Mouse (Mus musculus) testis, adult 2 months (tissue): ENCODE results near the gene Atp6v1g2. TPM values are rescaled to one million over a fixed set of nuclear protein-coding genes. Genes with fewer than 3 reads are reported as not detected.

Experiments used
- H3K27ac ChIP-seq: fragments of 200-500 bp; 2 replicates; pipeline ENCODE4 v1.5.1; 2012; ENCODE audit warnings: low read depth, low read length; ENCODE audit not compliant: control insufficient read depth, insufficient read depth
- H3K27me3 ChIP-seq: fragments of 200-500 bp; 2 replicates; pipeline ENCODE4 v1.6.1; 2012; ENCODE audit warnings: mild to moderate bottlenecking, low read length, moderate library complexity; ENCODE audit not compliant: control insufficient read depth, insufficient read depth
- H3K36me3 ChIP-seq: fragments of 200-500 bp; 2 replicates; pipeline ENCODE4 v1.6.1; 2012; ENCODE audit warnings: mild to moderate bottlenecking, low read length; ENCODE audit not compliant: control insufficient read depth, insufficient read depth
- H3K4me1 ChIP-seq: fragments of 200-500 bp; 2 replicates; pipeline ENCODE4 v1.6.1; 2012; ENCODE audit warnings: low read length; ENCODE audit not compliant: control insufficient read depth, insufficient read depth
- H3K4me3 ChIP-seq: fragments of 200-500 bp; 2 replicates; pipeline ENCODE4 v1.5.1; 2012; ENCODE audit warnings: low read depth, mild to moderate bottlenecking, low read length, moderate library complexity, mixed read lengths; ENCODE audit not compliant: control insufficient read depth
- CTCF ChIP-seq: fragments of 200-500 bp; IDR thresholded peaks from 2 replicates; pipeline ENCODE4 v1.5.1; 2012; ENCODE audit warnings: low read depth, mild to moderate bottlenecking, inconsistent platforms, low read length, moderate library complexity; ENCODE audit not compliant: control insufficient read depth, insufficient read depth, insufficient replicate concordance
- POLR2A ChIP-seq: fragments of 200-500 bp; IDR thresholded peaks from 2 replicates; pipeline ENCODE4 v1.6.1; 2012; ENCODE audit warnings: low read depth, mild to moderate bottlenecking, inconsistent platforms, low read length, moderate library complexity; ENCODE audit not compliant: control insufficient read depth
- polyA plus RNA-seq: library from polyadenylated mRNA; depleted of rRNA; stranded (reverse); fragments of >200 nt; gene quantifications from 2 replicates; pipeline ENCODE4 v1.2.3, GENCODE M21; 2012

The Atp6v1g2 gene
- polyA plus RNA-seq, 1 experiment: 11.7 TPM

DNA sequence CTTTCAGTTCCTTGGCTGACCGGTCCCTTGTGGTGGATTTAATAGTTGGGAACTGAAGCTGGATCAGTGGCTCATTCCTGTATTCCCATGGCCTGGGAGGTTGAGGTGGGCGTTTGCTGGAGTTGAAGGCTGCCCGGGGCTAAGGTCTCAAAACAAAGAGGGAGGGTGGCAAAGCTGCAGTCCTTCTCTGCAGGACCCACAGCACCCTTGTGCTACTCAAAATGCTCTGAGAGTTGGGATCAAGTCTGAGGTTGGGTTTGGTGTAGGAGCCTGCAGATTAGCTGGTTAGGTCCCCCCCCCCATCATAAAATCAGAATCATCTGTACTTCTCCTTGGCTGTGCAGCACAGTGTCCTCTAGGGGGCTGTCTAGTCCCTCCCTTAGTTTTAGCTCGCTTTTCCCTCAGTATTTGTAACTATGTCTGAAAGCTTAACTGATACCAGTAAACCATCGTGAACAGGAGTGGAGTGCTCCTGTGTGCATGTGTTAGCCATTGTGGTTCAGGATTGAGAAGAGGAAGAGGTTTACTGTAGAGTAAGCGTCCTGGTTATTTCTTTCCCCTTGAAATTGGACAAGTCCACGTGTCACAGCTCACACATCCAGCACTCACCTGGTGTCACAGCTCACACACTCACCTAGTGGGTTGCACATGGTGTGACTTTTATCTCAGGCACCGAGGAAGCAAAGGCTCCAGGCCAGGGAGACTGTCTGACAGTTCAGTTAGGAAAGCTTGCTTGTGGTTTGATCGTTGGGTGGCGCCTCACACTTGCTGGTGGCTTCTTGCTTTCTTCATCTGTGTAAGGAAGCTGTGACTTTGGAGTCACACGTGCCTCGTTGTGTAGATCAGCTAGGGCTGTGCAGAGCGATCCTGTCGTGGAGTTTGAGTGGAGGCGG is 12.5 kb downstream of the Atp6v1g2 start:
- no peak overlapping the region for H3K4me3 ChIP-seq
- H3K4me1 ChIP-seq: peaks cover 8% of the 10 kb centered on the region
- no peaks in the 10 kb centered on the region for H3K27me3 ChIP-seq
- TF ChIP-seq CTCF (no peak), POLR2A (no peak)
- peaks cover 7% of the 10 kb centered on the region for H3K36me3 ChIP-seq
- no peak overlapping the region for H3K27ac ChIP-seq

DNA sequence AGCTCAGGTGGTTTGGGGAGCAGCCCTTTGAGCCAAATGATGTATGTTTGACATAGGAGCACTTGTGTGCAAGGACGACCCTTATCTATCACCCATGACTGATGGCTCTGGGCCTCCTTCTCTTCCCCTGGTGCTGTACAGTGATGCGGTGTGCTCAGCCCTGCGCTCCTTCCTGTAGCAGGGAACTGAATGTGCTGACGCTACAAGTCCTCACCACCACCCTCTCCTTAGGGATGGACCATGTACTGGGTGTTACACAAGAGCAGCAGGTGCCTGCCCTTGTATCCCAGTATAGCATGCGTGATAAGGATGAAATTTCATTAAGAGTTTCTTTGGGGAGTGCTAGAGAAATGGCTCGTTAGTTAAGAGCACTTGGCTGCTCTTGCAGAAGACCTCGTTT is 13.7 kb downstream of the Atp6v1g2 start:
- H3K36me3 ChIP-seq: peaks cover 7% of the 10 kb centered on the region
- no peak for TF ChIP-seq CTCF
- no peak for TF ChIP-seq POLR2A
- H3K27ac ChIP-seq: no peak overlapping the region
- peaks cover 8% of the 10 kb centered on the region for H3K4me1 ChIP-seq
- no peak overlapping the region for H3K4me3 ChIP-seq
- H3K27me3 ChIP-seq: no peaks in the 10 kb centered on the region

DNA sequence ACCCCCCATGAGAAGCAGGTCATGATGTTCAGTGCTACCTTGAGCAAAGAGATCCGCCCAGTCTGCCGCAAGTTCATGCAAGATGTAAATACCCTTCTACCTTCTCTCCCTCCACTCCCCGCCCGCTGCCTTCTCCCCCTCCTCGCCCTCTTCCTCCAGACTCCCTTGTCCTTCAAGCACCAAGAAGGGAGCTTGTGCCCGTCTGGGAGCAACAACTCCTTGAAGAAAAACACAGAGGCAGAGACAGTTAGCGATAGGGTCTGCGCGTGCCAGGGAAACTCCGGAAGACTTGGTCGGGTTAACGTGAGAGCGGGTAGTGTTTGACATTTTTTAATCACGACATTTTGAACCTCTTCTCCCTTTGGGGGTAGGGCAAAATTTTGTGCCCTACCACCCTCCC is 15.5 kb downstream of the Atp6v1g2 start:
- Histone ChIP-seq H3K36me3 (peaks cover 6% of the 10 kb centered on the region), H3K27ac (no peak overlapping the region), H3K27me3 (no peaks in the 10 kb centered on the region), H3K4me3 (no peak overlapping the region), H3K4me1 (peaks cover 2% of the 10 kb centered on the region; the same call in 1 of the 2 replicates)
- TF ChIP-seq CTCF: no peak

DNA sequence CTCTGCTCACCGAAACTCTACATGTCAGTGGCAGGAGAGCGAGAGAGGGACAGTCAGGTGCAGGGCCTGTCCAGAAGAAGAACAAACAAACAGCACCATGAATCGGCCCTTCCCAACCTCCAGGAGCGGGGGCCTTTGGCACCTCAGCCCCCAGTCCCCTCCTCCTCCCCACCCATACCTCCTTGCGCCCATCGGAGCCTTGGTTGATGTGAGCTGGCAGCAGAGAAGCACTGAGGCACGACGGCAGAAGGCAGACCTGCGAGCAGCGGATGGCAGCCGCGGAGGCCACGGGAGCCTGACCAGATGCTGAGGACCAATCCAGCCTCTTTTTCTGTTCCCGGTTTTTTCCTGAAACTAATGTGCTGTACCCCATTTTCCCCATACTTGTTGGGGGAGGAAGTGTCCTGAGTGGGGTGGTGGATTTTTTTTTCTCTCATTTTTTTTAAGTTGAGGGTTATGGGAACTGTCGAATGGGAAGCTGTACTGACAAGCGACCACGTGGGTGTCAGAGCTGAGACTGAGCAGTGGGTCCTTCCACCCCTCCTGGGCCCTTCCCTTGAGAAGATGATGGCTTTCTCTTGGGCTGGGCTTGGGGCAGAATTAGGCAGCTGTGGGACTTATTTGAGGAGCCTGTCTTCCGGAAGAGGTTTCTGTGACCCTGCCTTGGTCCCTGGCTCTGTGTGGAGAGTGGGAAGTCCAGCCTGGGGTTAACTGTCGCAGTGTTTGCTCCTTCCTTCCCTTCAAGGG is 16.2 kb downstream of the Atp6v1g2 start:
- TF ChIP-seq CTCF (no peak), POLR2A (no peak)

DNA sequence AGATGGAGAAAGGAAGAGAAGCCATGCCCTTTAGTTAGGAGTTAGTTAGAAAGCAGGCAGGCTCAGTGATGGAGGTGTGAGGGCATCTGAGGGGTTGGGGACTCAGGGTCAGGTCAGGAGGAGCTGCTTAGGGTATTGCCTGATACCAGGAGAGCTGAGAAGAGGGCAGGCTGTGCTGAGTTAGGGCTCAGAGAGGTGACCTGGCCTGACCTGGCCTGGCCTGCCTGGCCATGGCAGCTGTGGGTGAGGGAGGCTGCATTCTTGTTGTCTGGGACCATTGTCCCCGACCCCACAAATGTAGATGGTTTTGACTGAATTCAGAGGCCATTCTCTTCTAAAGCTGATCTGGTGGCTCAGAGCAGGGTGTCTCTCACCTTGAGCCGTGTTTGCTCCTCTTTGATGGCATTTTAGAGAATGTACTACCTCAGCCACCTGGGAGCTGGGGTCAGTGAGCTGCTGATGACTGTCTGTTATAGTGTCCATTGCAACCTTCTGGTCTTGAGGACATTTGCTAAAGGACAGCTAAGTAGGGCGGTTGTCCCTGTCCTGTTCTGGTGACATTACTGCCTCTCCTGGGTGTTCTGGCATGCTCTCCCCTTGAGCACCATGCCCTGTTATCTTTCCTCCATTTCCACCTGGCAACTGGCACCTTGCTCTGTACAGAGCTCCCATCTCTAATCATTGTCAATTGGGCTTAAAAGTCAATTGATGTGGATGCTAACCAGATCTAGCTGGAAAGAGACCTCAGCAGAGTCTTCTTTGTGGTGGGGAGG is 17.1 kb downstream of the Atp6v1g2 start:
- no peaks in the 10 kb centered on the region for H3K4me1 ChIP-seq
- TF ChIP-seq CTCF (no peak), POLR2A (no peak)
- no peak overlapping the region for H3K4me3 ChIP-seq
- no peak overlapping the region for H3K27ac ChIP-seq
- peaks cover 4% of the 10 kb centered on the region for H3K36me3 ChIP-seq
- no peaks in the 10 kb centered on the region for H3K27me3 ChIP-seq

More for the DNA sequence above, 16.2 kb downstream of the Atp6v1g2 start:
- Histone ChIP-seq H3K36me3 (peaks cover 4% of the 10 kb centered on the region), H3K4me1 (no peaks in the 10 kb centered on the region), H3K27me3 (no peaks in the 10 kb centered on the region), H3K27ac (no peak overlapping the region), H3K4me3 (no peak overlapping the region)

DNA sequence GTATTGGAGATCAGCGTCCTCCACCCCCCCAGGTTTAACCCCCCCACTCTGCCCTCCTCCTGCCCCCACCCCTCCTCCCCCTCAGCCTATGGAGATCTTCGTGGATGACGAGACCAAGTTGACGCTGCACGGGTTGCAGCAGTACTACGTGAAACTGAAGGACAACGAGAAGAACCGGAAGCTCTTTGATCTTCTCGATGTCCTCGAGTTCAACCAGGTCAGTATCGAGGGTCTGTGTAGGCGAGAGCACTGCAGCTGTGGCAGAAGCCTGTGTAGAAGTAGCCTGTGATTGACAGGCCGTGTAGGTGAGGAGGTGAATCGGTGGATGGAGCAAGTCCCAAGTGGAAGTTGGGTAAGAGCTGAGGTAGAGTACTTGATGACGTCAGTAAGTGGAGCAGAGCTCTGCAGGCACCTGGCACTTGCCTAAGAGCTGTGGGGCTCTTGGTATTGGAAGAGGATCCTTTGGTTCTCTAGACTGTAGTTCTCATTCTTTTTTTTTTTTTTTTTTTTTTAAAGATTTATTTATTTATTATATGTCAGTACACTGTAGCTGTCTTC is 17.8 kb downstream of the Atp6v1g2 start:
- TF ChIP-seq POLR2A: no peak
- no peak for TF ChIP-seq CTCF
- peaks cover 4% of the 10 kb centered on the region for H3K36me3 ChIP-seq
- no peaks in the 10 kb centered on the region for H3K27me3 ChIP-seq
- no peak overlapping the region for H3K27ac ChIP-seq
- H3K4me1 ChIP-seq: no peaks in the 10 kb centered on the region
- no peak overlapping the region for H3K4me3 ChIP-seq
